17 mouse cellular contexts compared by ENCODE assay signal in genomic region chr3:96168466-96169158, GRCm38 (mm10). TPM values are rescaled to one million over a fixed set of nuclear protein-coding genes. Genes with fewer than 3 reads are reported as not detected.
DNase-seq lines count a peak whose midpoint lies in the region; ATAC-seq lines count a peak whose summit lies in the region.
"Had no signal": no experiment of that assay in that cellular context is flagged by ENCODE, and none has a peak within 500 bp of the region (broad histone marks: within the 10 kb centered on the region; RNA-seq: fewer than 3 reads in every experiment).

No protein-coding gene starts in this region.

- no peak for ATAC-seq in kidney, embryonic 14.5 days (ENCODE audit: low FRiP score, low TSS enrichment)
- no peak for ATAC-seq in midbrain, embryonic 16.5 days
- ATAC-seq in heart, embryonic 13.5 days (ENCODE audit: extremely low read depth, insufficient number of reproducible peaks, low FRiP score, low TSS enrichment): no peak
- ATAC-seq: forebrain, embryonic 16.5 days; intestine, embryonic 16.5 days had no signal

- WGBS in kidney, embryonic 14.5 days: 74% methylated on average over 12 of the region's 12 CpGs
- WGBS in midbrain, embryonic 10.5 days: 79% methylated on average over 12 of the region's 12 CpGs
- 65% methylated on average over 12 of the region's 12 CpGs for WGBS in midbrain, embryonic 16.5 days
- 60% methylated on average over 12 of the region's 12 CpGs for WGBS in heart, embryonic 13.5 days

- H3K27me3 ChIP-seq in kidney, embryonic 14.5 days (ENCODE audit: control insufficient read depth, insufficient read depth, low read length): no peaks in the 10 kb centered on the region
- H3K27me3 ChIP-seq in midbrain, embryonic 10.5 days (ENCODE audit: low read depth, poor library complexity, severe bottlenecking): no peaks in the 10 kb centered on the region
- no peaks in the 10 kb centered on the region for H3K27me3 ChIP-seq in midbrain, embryonic 16.5 days (ENCODE audit: control insufficient read depth, insufficient read depth, low read depth, low read length)
- H3K27me3 ChIP-seq in heart, embryonic 13.5 days (replicated peaks): no peaks in the 10 kb centered on the region
- H3K27me3 ChIP-seq: limb, embryonic 13.5 days; stomach, embryonic 15.5 days had no signal

- no peak overlapping the region for H3K9ac ChIP-seq in kidney, embryonic 14.5 days (ENCODE audit: low read depth, low read length)
- no peak overlapping the region for H3K9ac ChIP-seq in midbrain, embryonic 16.5 days (ENCODE audit: low read depth, low read length)
- no peak overlapping the region for H3K9ac ChIP-seq in heart, embryonic 13.5 days
- H3K9ac ChIP-seq: hindbrain, embryonic 14.5 days; limb, embryonic 13.5 days; liver, embryonic 15.5 days; stomach, embryonic 15.5 days had no signal

- H3K36me3 ChIP-seq in kidney, embryonic 14.5 days (ENCODE audit: control insufficient read depth, insufficient read depth, low read length): peaks cover 5% of the 10 kb centered on the region; the same call in 1 of the 2 replicates
- peaks cover 5% of the 10 kb centered on the region for H3K36me3 ChIP-seq in midbrain, embryonic 10.5 days
- no peaks in the 10 kb centered on the region for H3K36me3 ChIP-seq in midbrain, embryonic 16.5 days (ENCODE audit: control insufficient read depth, insufficient read depth, low read length)
- peaks cover 16% of the 10 kb centered on the region for H3K36me3 ChIP-seq in heart, embryonic 13.5 days
- H3K36me3 ChIP-seq: stomach, embryonic 15.5 days had no signal

- H3K9me3 ChIP-seq in kidney, embryonic 14.5 days (ENCODE audit: control insufficient read depth, low read length): no peaks in the 10 kb centered on the region
- no peaks in the 10 kb centered on the region for H3K9me3 ChIP-seq in midbrain, embryonic 10.5 days (replicated peaks)
- H3K9me3 ChIP-seq in midbrain, embryonic 16.5 days (replicated peaks; ENCODE audit: control insufficient read depth, low read length, poor library complexity, severe bottlenecking): no peaks in the 10 kb centered on the region
- no peaks in the 10 kb centered on the region for H3K9me3 ChIP-seq in heart, embryonic 13.5 days
- H3K9me3 ChIP-seq: limb, embryonic 13.5 days; liver, embryonic 15.5 days; stomach, embryonic 15.5 days had no signal

- H3K27ac ChIP-seq in kidney, embryonic 14.5 days (ENCODE audit: low read depth, low read length): peak overlapping the region; percentile 19; the same call in 1 of the 2 replicates
- H3K27ac ChIP-seq in midbrain, embryonic 10.5 days (replicated peaks): 0 out of 2 replicates have a peak overlapping the region, but pooled peaks have one; percentile 33
- no peak overlapping the region for H3K27ac ChIP-seq in midbrain, embryonic 16.5 days (ENCODE audit: low read length)
- peak overlapping the region; percentile 2; the same call in 1 of the 2 replicates for H3K27ac ChIP-seq in heart, embryonic 13.5 days (replicated peaks)
- H3K27ac ChIP-seq: hindbrain, embryonic 14.5 days; kidney, postnatal 0 days; limb, embryonic 13.5 days; liver, embryonic 15.5 days; stomach, embryonic 15.5 days had no signal

- no peak overlapping the region for H3K4me2 ChIP-seq in kidney, embryonic 14.5 days (replicated peaks; ENCODE audit: low read depth, low read length)
- no peak overlapping the region for H3K4me2 ChIP-seq in midbrain, embryonic 16.5 days (ENCODE audit: low read length)
- H3K4me2 ChIP-seq in heart, embryonic 13.5 days: no peak overlapping the region
- H3K4me2 ChIP-seq: hindbrain, embryonic 14.5 days; limb, embryonic 13.5 days; liver, embryonic 15.5 days; stomach, embryonic 15.5 days had no signal

- H3K4me1 ChIP-seq in kidney, embryonic 14.5 days (ENCODE audit: control insufficient read depth, insufficient read depth, low read length): peaks cover 3% of the 10 kb centered on the region; the same call in 1 of the 2 replicates
- H3K4me1 ChIP-seq in midbrain, embryonic 10.5 days: peaks cover 30% of the 10 kb centered on the region
- H3K4me1 ChIP-seq in midbrain, embryonic 16.5 days (ENCODE audit: control insufficient read depth, insufficient read depth, low read length): peaks cover 18% of the 10 kb centered on the region
- H3K4me1 ChIP-seq in heart, embryonic 13.5 days: peaks cover 25% of the 10 kb centered on the region

- no peak for DNase-seq in kidney, postnatal 14 days
- no peak for DNase-seq in midbrain, embryonic 10.5 days (ENCODE audit: low spot score)
- no peak for DNase-seq in urinary bladder, postnatal 4 days (ENCODE audit: low spot score in 2 of 2)
- no peak for DNase-seq in frontal cortex, postnatal 25 days (ENCODE audit: low spot score in 2 of 2)
- DNase-seq: cerebellum, postnatal 14 days; layer of hippocampus, adult 9-11 months; midbrain, embryonic 14.5 days had no signal

- H3K4me3 ChIP-seq in kidney, embryonic 14.5 days (ENCODE audit: low read length): no peak overlapping the region
- H3K4me3 ChIP-seq in midbrain, embryonic 10.5 days: 0 out of 2 replicates have a peak overlapping the region, but pooled peaks have one; percentile 2
- H3K4me3 ChIP-seq in midbrain, embryonic 16.5 days (ENCODE audit: low read depth, low read length): no peak overlapping the region
- H3K4me3 ChIP-seq in heart, embryonic 13.5 days: no peak overlapping the region
- H3K4me3 ChIP-seq: limb, embryonic 13.5 days; liver, embryonic 15.5 days; stomach, embryonic 15.5 days had no signal

RNA-seq across cellular contexts. Expression of gene Sf3b4, which starts 3.5 kb away (rescaled TPM):
- polyA plus RNA-seq in kidney, embryonic 14.5 days (2014; fragmentation: Nextera tagmentation; extraction: Ambion mirVana): 220 and 235 TPM in 2 replicates
- polyA plus RNA-seq in midbrain, embryonic 10.5 days (2016; fragmentation: Nextera tagmentation; extraction: Ambion mirVana): 262 and 271 TPM in 2 replicates
- 134 and 136 TPM in 2 replicates for polyA plus RNA-seq in midbrain, embryonic 16.5 days (2015; fragmentation: Nextera tagmentation; extraction: Ambion mirVana)
- 97.7 and 98.6 TPM in 2 replicates for polyA plus RNA-seq in heart, embryonic 13.5 days (2015; fragmentation: Nextera tagmentation; extraction: Ambion mirVana)

RNA-seq across cellular contexts. Expression of gene Mtmr11, which starts 6.8 kb away (rescaled TPM):
- polyA plus RNA-seq in kidney, embryonic 14.5 days (2014; fragmentation: Nextera tagmentation; extraction: Ambion mirVana): 14.0 and 22.6 TPM in 2 replicates
- 7.8 and 9.6 TPM in 2 replicates for polyA plus RNA-seq in midbrain, embryonic 10.5 days (2016; fragmentation: Nextera tagmentation; extraction: Ambion mirVana)
- polyA plus RNA-seq in midbrain, embryonic 16.5 days (2015; fragmentation: Nextera tagmentation; extraction: Ambion mirVana): 7.8 and 15.1 TPM in 2 replicates
- 6.4 and 7.2 TPM in 2 replicates for polyA plus RNA-seq in heart, embryonic 13.5 days (2015; fragmentation: Nextera tagmentation; extraction: Ambion mirVana)

RNA-seq across cellular contexts. Expression of gene Sv2a, which starts 12.3 kb away (rescaled TPM):
- 2.2 and 3.3 TPM in 2 replicates for polyA plus RNA-seq in kidney, embryonic 14.5 days (2014; fragmentation: Nextera tagmentation; extraction: Ambion mirVana)
- 3.1 and 8.8 TPM in 2 replicates for polyA plus RNA-seq in midbrain, embryonic 10.5 days (2016; fragmentation: Nextera tagmentation; extraction: Ambion mirVana)
- 123 and 137 TPM in 2 replicates for polyA plus RNA-seq in midbrain, embryonic 16.5 days (2015; fragmentation: Nextera tagmentation; extraction: Ambion mirVana)
- polyA plus RNA-seq in heart, embryonic 13.5 days (2015; fragmentation: Nextera tagmentation; extraction: Ambion mirVana): 13.5 and 14.0 TPM in 2 replicates

RNA-seq across cellular contexts. Expression of gene Bola1, which starts 50.9 kb away (rescaled TPM):
- 65.0 and 70.9 TPM in 2 replicates for polyA plus RNA-seq in kidney, embryonic 14.5 days (2014; fragmentation: Nextera tagmentation; extraction: Ambion mirVana)
- 86.7 and 92.8 TPM in 2 replicates for polyA plus RNA-seq in midbrain, embryonic 10.5 days (2016; fragmentation: Nextera tagmentation; extraction: Ambion mirVana)
- polyA plus RNA-seq in midbrain, embryonic 16.5 days (2015; fragmentation: Nextera tagmentation; extraction: Ambion mirVana): 51.3 and 52.2 TPM in 2 replicates
- polyA plus RNA-seq in heart, embryonic 13.5 days (2015; fragmentation: Nextera tagmentation; extraction: Ambion mirVana): 42.5 and 46.7 TPM in 2 replicates

RNA-seq across cellular contexts. Expression of gene Hist2h2ab, which starts 51.1 kb away (rescaled TPM):
- 2.2 and 2.4 TPM in 2 replicates for polyA plus RNA-seq in kidney, embryonic 14.5 days (2014; fragmentation: Nextera tagmentation; extraction: Ambion mirVana)
- polyA plus RNA-seq in midbrain, embryonic 10.5 days (2016; fragmentation: Nextera tagmentation; extraction: Ambion mirVana): 0.98 TPM in 1 of 2 replicates, not detected in the other
- not detected in 2 replicates for polyA plus RNA-seq in midbrain, embryonic 16.5 days (2015; fragmentation: Nextera tagmentation; extraction: Ambion mirVana)
- not detected in 2 replicates for polyA plus RNA-seq in heart, embryonic 13.5 days (2015; fragmentation: Nextera tagmentation; extraction: Ambion mirVana)
- polyA plus RNA-seq: forebrain, embryonic 16.5 days; hindbrain, embryonic 14.5 days; kidney, postnatal 0 days; limb, embryonic 13.5 days; midbrain, embryonic 14.5 days; stomach, embryonic 15.5 days had no signal
